Mouse (Mus musculus) lung, embryonic 15.5 days (tissue): Measurements from ENCODE around the gene Atp5g1. TPM values are rescaled to one million over a fixed set of nuclear protein-coding genes. Genes with fewer than 3 reads are reported as not detected.
"Not testable (repeated sequence)": the region's sequence is repeated elsewhere in the genome, so short reads cannot be mapped to it uniquely, and the experiment has no call there.

Experiments used
- ATAC-seq: fragments of 200-750 bp; cut with Nextera tagmentation; 2 replicates; pipeline ENCODE4 v1.8.0; 2017; ENCODE audit warnings: moderate number of reproducible peaks, borderline replicate concordance; ENCODE audit not compliant: low FRiP score, low TSS enrichment; ENCODE audit errors: extremely low read depth
- H3K27ac ChIP-seq: fragments of 300-500 bp; sonication (generic); 2 replicates; pipeline ENCODE4 v1.5.1; 2015; ENCODE audit warnings: moderate library complexity, mild to moderate bottlenecking, inconsistent platforms
- H3K27me3 ChIP-seq: fragments of 300-500 bp; sonication (generic); 2 replicates; pipeline ENCODE4 v1.6.1; 2015; ENCODE audit warnings: inconsistent platforms
- H3K36me3 ChIP-seq: fragments of 300-500 bp; sonication (generic); 2 replicates; pipeline ENCODE4 v1.6.1; 2015; ENCODE audit warnings: inconsistent platforms
- H3K4me1 ChIP-seq: fragments of 300-500 bp; sonication (generic); 2 replicates; pipeline ENCODE4 v1.6.1; 2015; ENCODE audit warnings: inconsistent platforms
- H3K4me2 ChIP-seq: fragments of 300-500 bp; sonication (generic); 2 replicates; pipeline ENCODE4 v1.6.1; 2015; ENCODE audit warnings: inconsistent platforms, mild to moderate bottlenecking, moderate library complexity
- H3K4me3 ChIP-seq: fragments of 300-500 bp; sonication (generic); 2 replicates; pipeline ENCODE4 v1.5.1; 2015; ENCODE audit warnings: mild to moderate bottlenecking, inconsistent platforms
- H3K9ac ChIP-seq: fragments of 300-500 bp; sonication (generic); 2 replicates; pipeline ENCODE4 v1.6.1; 2015; ENCODE audit warnings: inconsistent platforms
- H3K9me3 ChIP-seq: fragments of 300-500 bp; sonication (generic); 2 replicates; pipeline ENCODE4 v1.6.1; 2016; ENCODE audit warnings: inconsistent platforms
- WGBS: fragments of 180-500 bp; shearing (Covaris S2); methylation state at CpG from one replicate; pipeline ENCODE4 v1.1.7; 2015; 5-methylcytosine and 5-hydroxymethylcytosine counted together
- polyA plus RNA-seq: library from polyadenylated mRNA; unstranded; fragments of >200 nt; fragmentation: Nextera tagmentation; extraction: Ambion mirVana; gene quantifications from 2 replicates; pipeline ENCODE4 v1.2.1, GENCODE M21; 2015

The Atp5g1 gene
- 522 and 555 TPM in 2 replicates for polyA plus RNA-seq

DNA sequence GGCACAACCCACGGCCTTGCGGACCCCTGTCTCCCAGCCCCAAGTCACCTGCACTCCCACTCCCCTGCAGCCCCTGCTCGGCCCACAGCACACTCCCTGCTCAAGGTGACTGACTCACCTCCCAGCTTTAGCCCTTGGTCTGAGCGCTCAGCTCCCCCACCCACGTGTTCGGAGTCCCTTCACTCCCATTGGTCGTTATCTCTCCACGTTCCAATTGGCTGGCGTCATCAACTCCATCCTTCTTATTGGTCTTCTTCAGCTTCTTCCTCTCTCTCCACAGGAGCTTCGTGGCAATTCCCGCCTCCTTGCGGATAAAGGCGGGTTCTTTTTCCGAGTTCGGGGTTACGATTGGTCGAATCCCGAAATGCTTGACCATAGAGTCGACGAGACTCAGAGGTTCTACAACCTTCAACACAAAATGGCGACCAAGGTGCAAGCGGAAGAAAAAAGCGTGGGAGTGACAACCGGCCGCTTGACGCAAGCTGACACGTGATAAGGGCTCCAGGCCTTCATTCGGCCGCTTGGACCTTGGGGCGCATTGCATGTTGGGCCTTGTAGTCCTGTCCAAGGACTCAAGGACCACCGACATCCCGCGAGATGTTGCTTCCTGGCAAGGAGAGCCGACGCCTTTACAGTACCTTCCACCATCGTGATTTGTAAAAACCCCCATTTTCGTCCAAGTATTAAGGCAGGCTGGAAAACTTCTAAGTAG is at the start of gene Atp5g1:
Gene Atp5g1 (minus strand): TSS at position 162 of the 712 bp plus-strand sequence.
- Histone ChIP-seq H3K4me3 (peak within 1 kb of the TSS; percentile 72), H3K4me1 (peaks cover 18% of the 10 kb centered on the region), H3K27me3 (no peaks in the 10 kb centered on the region), H3K36me3 (peaks cover 18% of the 10 kb centered on the region), H3K9me3 (no peaks in the 10 kb centered on the region), H3K4me2 (peak within 1 kb of the TSS; percentile 73), H3K9ac (peak within 1 kb of the TSS; percentile 71), H3K27ac (peak within 1 kb of the TSS; percentile 76)
- ATAC-seq: peak; percentile 97
- under 1% methylated on average over 37 of the region's 37 CpGs for WGBS

DNA sequence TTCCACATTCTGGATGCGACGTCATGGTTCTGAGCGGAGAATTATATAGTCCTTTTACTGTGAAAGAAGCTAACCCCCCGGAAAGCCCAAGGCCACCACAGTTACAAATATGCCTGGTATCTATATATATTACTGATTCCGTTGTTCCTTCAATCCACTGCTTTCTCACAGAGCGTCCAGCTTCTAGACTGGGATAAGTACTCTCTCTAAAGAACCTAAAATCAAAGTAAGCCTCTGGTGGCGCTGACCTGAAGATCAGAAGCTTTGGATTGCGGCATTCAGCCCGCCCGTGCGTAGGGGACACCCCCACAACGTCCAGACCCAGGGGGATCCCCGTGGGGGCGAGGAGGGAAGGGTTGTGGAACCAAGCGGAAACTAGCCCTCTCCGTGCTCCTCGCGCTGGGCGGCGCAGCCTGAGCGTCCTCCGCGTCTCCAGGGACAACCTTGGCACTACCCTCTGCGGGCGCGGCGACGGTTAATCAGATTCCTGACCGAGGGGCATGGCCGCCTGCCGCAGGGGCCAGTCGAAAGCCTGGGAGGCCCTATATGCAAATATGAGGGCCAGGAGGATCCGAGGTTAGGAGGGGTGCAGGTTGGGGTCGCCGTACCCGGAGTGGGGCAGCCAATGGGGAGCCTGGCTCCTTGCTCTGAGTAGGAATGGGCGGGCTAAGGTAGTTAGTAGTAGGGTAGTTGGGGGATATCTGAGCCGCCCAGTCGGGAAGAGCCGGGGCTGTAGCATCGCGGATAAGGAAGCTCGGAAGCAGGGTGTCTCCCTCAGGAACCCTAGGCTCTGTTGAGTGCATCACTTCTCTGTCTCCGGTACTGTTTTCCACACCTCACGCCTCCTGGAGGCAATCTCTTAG is 48.8 kb upstream of the Atp5g1 start:
- Histone ChIP-seq H3K4me2 (peak overlapping the region; percentile 73), H3K4me1 (peaks cover 6% of the 10 kb centered on the region), H3K36me3 (no peaks in the 10 kb centered on the region), H3K9ac (no peak overlapping the region; the same call in 1 of the 2 replicates), H3K27ac (no peak overlapping the region), H3K4me3 (peak overlapping the region; percentile 37), H3K9me3 (no peaks in the 10 kb centered on the region), H3K27me3 (peaks cover 49% of the 10 kb centered on the region)
- 2% methylated on average over 45 of the region's 45 CpGs for WGBS
- 0 out of 2 replicates have a peak, but pooled peaks have one; percentile 31 for ATAC-seq

DNA sequence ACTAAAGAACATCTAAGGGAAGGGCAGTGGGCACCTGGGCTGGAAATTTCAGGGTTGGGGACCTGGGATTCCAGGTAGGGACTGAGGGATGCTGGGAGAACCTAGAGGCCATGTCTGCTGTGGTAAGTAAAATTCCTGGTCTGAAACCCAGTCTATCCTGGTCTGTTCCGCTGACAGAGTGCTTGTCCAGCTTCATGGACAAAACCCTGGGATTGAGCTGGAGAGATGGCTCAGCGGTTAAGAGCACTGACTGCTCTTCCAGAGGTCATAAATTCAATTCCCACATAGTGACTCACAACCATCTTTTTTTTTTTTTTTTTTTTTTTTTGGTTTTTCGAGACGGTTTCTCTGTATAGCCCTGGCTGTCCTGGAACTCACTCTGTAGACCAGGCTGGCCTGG is 47.3 kb upstream of the Atp5g1 start:
- not testable (repeated sequence) for ATAC-seq, H3K9me3 ChIP-seq, H3K36me3 ChIP-seq, H3K4me3 ChIP-seq, H3K9ac ChIP-seq, H3K4me2 ChIP-seq, H3K27ac ChIP-seq, H3K4me1 ChIP-seq
- H3K27me3 ChIP-seq: peaks cover 49% of the 10 kb centered on the region
- WGBS: 87% methylated on average over 4 of the region's 4 CpGs

GRCm38 (mm10) chr11:96119401-96119800 is 43.9 kb upstream of the Atp5g1 start:
- H3K27me3 ChIP-seq: peaks cover 27% of the 10 kb centered on the region
- H3K27ac ChIP-seq: no peak overlapping the region
- no peaks in the 10 kb centered on the region for H3K9me3 ChIP-seq
- WGBS: 44% methylated on average over 3 of the region's 3 CpGs
- H3K4me1 ChIP-seq: peaks cover 3% of the 10 kb centered on the region
- no peak overlapping the region for H3K9ac ChIP-seq
- ATAC-seq: no peak
- no peak overlapping the region for H3K4me3 ChIP-seq
- no peak overlapping the region for H3K4me2 ChIP-seq
- H3K36me3 ChIP-seq: no peaks in the 10 kb centered on the region

DNA sequence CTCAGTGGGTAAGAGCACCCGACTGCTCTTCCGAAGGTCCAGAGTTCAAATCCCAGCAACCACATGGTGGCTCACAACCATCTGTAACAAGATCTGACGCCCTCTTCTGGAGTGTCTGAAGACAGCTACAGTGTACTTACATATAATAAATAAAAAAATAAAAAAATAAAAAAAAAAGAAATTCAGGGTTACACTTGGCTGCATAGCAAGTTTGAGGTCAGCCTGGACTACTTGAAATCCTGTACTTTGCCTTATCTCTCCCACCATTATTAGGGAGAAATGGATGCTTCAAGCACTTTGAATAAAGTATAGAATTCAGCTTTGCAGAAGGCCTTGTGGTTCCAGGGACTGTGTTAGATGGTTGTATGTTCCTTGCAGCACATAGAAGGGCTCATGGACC is 41.5 kb upstream of the Atp5g1 start:
- 73% methylated on average over 3 of the region's 3 CpGs for WGBS
- not testable (repeated sequence) for H3K36me3 ChIP-seq

GRCm38 (mm10) chr11:96116116-96116515 is 40.6 kb upstream of the Atp5g1 start:
- Histone ChIP-seq H3K4me1 (no peaks in the 10 kb centered on the region), H3K9ac (no peak overlapping the region), H3K4me3 (no peak overlapping the region), H3K4me2 (no peak overlapping the region), H3K36me3 (no peaks in the 10 kb centered on the region), H3K27me3 (no peaks in the 10 kb centered on the region), H3K27ac (no peak overlapping the region), H3K9me3 (no peaks in the 10 kb centered on the region)
- 92% methylated on average over 3 of the region's 3 CpGs for WGBS
- ATAC-seq: no peak

More for the DNA sequence above, 41.5 kb upstream of the Atp5g1 start:
- H3K27me3 ChIP-seq, H3K4me2 ChIP-seq, ATAC-seq, H3K27ac ChIP-seq, H3K4me3 ChIP-seq, H3K4me1 ChIP-seq, H3K9ac ChIP-seq, H3K9me3 ChIP-seq: not testable (repeated sequence)

DNA sequence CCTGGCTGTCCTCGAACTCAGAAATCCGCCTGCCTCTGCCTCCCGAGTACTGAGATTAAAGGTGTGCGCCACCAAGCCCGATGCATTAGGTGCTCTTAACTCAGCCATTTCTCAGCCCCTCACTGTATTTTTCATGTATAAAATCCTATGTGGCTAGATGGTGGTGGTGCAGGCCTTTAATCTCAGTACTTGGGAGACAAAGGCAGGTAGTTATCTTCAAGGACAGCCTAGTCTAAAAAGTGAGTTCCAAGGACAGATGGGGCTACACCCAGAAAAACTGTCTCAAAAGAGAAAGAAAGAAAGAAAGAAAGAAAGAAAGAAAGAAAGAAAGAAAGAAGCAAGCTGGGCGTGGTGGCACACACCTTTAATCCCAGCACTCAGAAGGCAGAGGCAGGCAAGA is 39.9 kb upstream of the Atp5g1 start:
- Histone ChIP-seq H3K4me2 (no peak overlapping the region), H3K9ac (no peak overlapping the region), H3K9me3 (no peaks in the 10 kb centered on the region), H3K4me3 (no peak overlapping the region), H3K36me3 (no peaks in the 10 kb centered on the region), H3K4me1 (no peaks in the 10 kb centered on the region), H3K27ac (no peak overlapping the region), H3K27me3 (no peaks in the 10 kb centered on the region)
- WGBS: 79% methylated on average over 6 of the region's 6 CpGs
- ATAC-seq: no peak

DNA sequence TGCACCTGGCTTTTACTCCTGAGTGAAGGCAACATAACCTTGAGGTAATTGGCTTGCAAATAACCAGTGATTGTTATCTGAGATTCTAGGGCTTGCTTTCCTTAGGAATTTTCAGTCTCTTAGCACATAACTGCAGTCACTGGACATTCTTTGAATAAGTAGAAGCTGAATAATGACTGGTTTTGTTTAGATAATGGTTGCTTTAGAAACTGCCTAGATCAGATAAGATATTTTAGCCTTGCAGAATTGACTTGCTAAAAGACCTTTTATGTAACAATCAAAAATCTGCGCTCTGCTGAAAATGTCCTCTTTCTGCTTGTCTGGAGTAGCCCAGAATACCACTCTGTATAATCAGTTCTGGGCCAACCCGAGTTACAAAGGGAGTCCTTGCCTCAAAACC is 38.6 kb upstream of the Atp5g1 start:
- Histone ChIP-seq H3K27ac (peak overlapping the region; percentile 53; the same call in 1 of the 2 replicates), H3K4me3 (no peak overlapping the region), H3K4me1 (no peaks in the 10 kb centered on the region), H3K27me3 (no peaks in the 10 kb centered on the region), H3K4me2 (no peak overlapping the region), H3K9me3 (no peaks in the 10 kb centered on the region), H3K9ac (no peak overlapping the region), H3K36me3 (no peaks in the 10 kb centered on the region)
- no peak for ATAC-seq
- 35% methylated on average over 2 of the region's 2 CpGs for WGBS

- Histone ChIP-seq H3K4me1 (no peaks in the 10 kb centered on the region), H3K4me3 (no peak within 1 kb of the TSS), H3K9ac (no peak within 1 kb of the TSS), H3K27me3 (no peaks in the 10 kb centered on the region), H3K27ac (no peak within 1 kb of the TSS), H3K36me3 (no peaks in the 10 kb centered on the region), H3K4me2 (no peak within 1 kb of the TSS), H3K9me3 (no peaks in the 10 kb centered on the region)
- WGBS: 45% methylated on average over 14 of the region's 14 CpGs
- ATAC-seq: no peak
Observed at GRCm38 (mm10) chr11:96111751-96112150, 36.3 kb upstream of the Atp5g1 start, which contains the start of gene Calcoco2. Gene Calcoco2 (minus strand): TSS chr11:96111964.

DNA sequence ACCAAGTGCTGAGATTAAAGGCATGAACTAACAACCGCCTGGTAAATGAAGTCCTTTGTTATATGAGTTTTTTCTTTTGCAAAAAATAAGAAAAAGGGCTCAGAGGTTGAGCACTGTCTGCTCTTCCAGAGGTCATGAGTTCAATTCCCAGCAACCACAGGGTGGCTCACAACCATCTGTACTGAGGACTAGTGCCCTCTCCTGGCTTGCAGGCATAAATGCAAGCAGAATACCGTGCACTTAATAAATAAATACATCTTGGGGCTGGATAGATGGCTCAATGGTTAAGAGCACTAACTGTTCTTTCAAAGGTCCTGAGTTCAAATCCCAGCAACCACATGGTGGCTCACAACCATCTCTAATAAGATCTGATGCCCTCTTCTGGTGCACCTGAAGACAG is 35.5 kb upstream of the Atp5g1 start:
- H3K27me3 ChIP-seq, H3K4me1 ChIP-seq, H3K36me3 ChIP-seq, H3K9ac ChIP-seq, H3K27ac ChIP-seq, ATAC-seq, H3K4me2 ChIP-seq, H3K9me3 ChIP-seq, H3K4me3 ChIP-seq: not testable (repeated sequence)
- WGBS: 58% methylated on average over 2 of the region's 2 CpGs

DNA sequence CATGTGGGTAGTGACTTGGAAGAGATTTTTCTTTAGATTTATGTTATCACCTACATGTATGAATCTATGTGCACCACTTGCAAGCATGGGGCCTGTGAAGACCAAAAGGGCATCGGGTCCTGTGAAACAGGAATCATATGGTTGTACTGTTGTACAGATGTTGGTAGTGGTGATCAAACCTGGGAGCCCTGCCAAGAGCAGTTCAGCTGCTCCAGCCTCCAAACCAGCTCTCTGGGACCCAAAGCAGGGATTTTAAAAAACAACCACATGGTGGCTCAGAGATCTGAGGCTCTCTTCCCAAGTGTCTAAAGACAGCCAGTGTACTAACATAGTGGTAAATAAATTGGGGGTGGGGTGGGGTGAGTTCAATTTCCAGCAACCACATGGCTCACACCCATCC is 32.9 kb upstream of the Atp5g1 start:
- Histone ChIP-seq H3K27ac (no peak overlapping the region), H3K4me3 (no peak overlapping the region), H3K9me3 (no peaks in the 10 kb centered on the region), H3K4me1 (no peaks in the 10 kb centered on the region), H3K9ac (no peak overlapping the region), H3K27me3 (no peaks in the 10 kb centered on the region), H3K4me2 (no peak overlapping the region), H3K36me3 (no peaks in the 10 kb centered on the region)
- 67% methylated on average over 1 of the region's 1 CpGs for WGBS
- ATAC-seq: no peak

GRCm38 (mm10) chr11:96093361-96093760 is 17.9 kb upstream of the Atp5g1 start:
- no peak overlapping the region for H3K9ac ChIP-seq
- no peaks in the 10 kb centered on the region for H3K27me3 ChIP-seq
- no peak overlapping the region for H3K4me2 ChIP-seq
- ATAC-seq: no peak
- no peak overlapping the region for H3K4me3 ChIP-seq
- H3K36me3 ChIP-seq: no peaks in the 10 kb centered on the region
- WGBS: 4% methylated on average over 3 of the region's 3 CpGs
- no peak overlapping the region for H3K27ac ChIP-seq
- no peaks in the 10 kb centered on the region for H3K9me3 ChIP-seq
- H3K4me1 ChIP-seq: no peaks in the 10 kb centered on the region
